Mouse (Mus musculus) layer of hippocampus, postnatal 10 days (tissue): ENCODE results near the gene Jazf1. TPM values are rescaled to one million over a fixed set of nuclear protein-coding genes. Genes with fewer than 3 reads are reported as not detected.
A peak's percentile ranks its signal among the peaks of the same experiment; 100 is the strongest.

Experiments
- DNase-seq, 2 experiments: peaks; one replicate each; pipeline ENCODE4 v3.0.0; 2021; ENCODE audit warnings: low spot score in 2 of 2
- total RNA-seq, 2 experiments: library from RNA; stranded (reverse); gene quantifications; 2 replicates each; pipeline ENCODE4 v1.2.3; 2021

The Jazf1 gene
- total RNA-seq, 2 experiments from 2014 or later: 69.5 to 82.2 TPM

DNA sequence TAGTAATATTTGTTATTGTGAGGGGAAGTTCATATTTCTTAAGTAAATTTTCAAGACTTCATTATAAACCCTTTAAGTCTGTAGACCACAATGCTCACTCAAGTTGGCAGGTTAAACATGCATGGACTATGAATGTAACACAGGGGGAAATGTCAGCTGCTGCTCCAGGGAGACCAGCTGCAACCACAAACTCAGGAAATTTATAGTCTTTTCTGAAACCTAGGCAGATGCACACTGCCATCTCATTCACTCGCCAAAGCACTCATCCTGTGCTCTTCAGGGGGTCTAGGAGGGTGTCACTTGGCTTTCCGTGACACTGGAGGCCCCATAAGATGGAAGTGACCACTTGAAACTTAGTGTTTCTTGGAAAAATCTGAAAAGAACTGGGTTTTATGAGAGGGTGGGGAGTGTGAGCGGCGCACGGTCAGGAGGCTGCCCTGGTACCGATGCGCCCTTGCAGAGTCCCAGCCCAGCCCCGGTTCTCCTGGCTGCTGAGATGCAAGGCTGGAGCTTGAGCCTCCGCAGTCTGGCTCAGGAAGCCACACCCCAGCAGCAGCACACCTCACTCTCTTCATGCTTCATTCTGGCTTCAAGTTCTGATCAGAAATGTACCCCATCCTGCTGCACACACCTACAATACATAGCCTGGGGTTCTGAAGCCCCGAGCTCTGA lies 251.1 kb downstream of the Jazf1 start:
- DNase-seq: no peak

DNA sequence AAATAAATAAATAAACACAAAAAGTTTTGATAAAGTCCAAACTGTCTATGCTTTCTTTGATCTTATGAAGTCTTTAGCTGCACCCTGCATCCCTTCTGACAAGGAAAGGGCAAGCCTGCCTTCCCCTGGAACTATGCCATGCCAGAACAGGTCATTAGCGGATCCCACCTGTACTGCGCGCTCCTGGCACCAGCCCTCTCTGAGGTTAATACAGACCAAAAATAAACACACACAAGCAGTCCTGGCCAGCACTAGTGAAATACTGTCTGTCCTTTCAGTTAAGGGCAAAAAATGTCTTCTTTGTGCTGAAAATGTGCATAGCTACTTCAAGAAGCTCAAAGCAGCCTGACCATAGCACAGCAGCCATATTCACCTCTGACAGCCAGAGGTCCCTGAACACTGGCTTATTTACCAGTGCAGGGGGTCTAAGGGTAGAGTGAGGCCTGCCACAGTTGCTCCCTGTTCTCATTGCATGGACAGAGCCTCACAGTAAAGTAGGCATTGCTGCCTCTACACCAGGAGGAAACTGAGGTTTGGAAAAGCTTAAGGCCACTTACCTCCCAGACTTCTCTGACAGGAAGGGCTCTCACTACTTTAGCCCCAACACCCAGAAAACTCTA lies 263.1 kb downstream of the Jazf1 start:
- DNase-seq: no peak

DNA sequence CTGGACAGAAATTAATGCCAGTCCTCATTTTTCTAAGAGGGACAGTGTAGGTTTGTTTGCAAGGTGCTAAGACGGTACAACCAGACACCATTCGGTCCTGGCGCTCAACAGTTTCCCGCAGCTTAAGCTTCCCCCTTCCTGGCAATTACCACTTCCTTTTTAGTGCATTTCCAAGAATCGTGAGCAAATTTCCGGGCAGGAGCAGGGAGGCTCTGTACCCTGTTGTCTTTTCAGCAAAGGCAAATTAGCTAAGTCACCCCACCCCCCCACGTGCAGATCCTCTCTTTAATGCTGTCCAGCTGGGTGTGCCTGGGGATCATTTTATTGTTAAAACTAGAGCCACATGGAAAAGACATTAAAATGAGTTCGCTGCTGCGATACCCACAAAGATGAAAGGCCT lies 266.2 kb downstream of the Jazf1 start:
- no peak for DNase-seq

DNA sequence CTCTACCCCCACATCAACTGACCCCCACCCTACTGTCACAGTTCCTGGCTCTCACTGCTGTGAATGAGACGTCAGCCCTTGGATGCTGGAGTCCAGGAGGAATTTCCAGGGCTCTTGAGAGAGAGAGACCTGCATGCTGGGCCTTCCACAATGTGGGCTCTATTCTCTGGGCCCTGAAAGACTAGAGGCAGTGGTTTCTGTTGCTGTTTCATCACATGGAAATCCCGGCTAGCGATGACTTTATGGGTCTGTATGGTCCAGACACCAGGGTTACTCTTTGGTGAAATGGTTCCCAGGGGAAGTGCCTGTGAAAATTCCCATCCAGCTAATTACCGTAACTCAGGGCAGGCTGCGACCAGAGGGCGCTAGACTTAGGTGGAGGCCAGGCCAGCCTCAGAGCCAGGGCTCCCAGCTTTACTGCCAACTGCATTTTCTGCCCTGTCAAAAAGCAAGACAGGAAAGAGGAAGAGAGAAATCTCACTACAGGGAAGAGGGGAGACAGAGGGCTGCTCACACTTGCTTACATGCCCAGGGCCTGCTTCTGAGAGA lies 271.1 kb downstream of the Jazf1 start:
- DNase-seq: peak; percentile 32 to 37

DNA sequence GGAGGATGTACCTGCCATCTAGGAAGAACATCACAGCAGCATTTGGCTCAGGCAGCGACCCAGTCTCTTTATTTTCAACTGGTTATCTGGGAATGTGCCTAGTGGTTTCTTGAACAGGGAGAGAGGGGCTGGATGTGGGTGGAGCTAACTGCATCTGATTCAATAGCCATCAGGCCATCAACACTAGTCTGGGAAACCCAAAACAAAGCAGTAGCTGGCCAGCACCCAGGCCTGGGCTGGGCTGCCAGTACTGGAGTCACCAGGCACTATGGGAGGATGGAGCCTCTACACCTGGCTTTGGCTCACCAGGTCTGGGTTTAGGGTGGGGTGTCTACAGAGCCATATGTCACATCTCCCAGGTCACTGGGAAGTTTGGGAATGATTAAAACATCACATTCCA lies 271.7 kb downstream of the Jazf1 start:
- peak in 1 of 2 experiments; percentile 28 for DNase-seq

DNA sequence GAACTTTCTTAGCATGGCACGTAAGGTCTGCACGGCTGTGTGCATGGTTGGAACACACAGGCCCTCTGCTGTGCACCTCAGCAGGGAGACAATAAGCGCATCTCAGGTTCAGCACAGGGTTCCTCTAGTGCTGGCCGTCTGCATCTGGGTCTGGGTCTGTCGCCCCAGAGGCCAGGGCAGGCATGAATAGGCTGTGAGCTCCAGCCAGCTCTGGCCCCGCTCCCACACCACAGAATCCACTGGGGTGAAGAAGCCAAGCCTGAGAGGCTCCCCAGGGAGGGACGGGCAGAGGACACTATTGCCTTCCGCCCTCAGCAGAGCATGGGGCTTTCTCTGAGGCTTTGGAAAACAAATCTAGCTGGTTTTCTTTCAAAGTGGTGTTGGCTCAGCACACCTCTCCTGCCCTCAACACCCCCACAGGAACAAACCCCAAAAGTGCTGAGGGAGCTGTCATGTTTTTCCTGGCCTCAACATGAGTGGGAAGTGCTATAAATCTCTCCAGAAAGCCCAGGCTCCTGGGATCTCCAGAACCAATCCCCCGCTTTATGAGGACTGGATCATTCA lies 272.3 kb downstream of the Jazf1 start:
- DNase-seq: peak in 1 of 2 experiments; percentile 43

DNA sequence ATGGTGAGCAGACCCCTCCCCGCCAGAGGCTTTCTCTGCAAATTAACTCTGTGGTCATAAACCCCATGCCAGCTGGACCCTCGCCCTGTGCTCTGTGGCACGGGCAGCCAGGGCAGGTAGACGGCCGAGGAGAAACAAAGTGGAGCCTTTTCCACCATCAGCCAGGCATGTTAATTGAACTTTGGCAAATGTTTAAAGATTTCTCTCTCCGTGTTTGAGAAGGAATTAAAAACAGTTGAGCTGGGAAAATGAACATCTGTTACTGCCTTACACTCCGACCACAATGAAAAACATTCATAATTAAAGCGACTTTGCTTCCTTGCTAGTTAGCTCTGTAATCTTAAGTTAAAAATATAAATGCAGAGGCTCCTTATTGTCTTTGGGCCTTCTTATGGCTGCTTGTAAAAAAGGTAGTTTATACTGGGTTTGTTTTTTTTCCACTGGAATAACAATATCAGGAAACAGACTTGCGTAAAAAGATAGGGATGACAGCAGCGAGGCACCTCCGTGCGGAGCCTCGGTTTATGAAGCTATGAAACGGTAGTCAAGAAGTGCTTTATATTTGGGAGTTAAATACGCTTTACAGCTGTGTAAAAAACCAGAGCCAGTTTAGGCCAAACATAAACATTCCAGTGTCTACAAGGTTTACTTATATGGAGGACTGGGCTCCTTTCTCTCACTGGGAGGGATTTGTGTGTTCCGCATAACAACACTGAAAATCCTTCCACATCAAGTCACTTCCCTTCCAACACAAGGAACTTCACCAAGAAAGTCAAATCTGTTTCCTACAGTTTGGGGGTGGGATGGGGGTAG lies 273.2 kb downstream of the Jazf1 start:
- peak in 1 of 2 experiments; percentile 49 for DNase-seq

DNA sequence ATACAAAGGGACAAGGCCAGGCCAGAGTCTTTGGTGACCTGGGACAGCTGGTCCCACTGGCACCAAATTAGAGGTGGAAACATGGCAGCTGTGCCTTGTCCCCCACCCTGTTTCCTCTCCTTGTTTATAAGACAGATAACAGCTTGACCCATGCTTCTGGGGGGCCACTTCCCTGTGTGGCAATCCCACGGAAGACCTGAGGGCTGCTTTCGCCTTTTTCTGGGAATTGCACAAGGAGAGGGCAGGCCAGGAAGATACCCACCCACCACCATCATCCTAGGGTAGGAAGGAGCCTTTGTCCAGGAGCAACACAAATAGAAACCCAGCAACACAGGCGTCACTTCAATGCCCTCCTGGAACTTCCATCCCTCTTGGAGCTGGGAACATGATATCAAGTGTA lies 276.0 kb downstream of the Jazf1 start:
- no peak for DNase-seq

DNA sequence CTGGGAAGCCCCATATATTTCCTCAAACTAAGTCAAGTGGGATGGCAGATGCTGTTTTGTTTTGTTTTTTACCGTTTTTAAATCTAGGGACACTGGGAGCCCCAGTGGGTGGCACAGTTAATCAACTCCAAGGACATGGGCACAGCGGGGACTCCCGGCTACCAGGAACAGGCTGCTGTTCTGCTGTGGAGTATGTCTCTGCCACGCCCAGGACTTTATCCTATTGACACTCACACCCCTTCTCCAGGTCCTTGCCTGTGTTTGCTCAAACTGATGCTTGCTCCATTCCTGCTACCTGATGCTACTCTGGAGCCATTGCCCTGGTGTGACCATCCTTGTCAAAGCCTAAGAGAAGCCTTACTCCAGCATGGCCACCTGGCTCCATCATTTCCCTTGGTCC lies 277.6 kb downstream of the Jazf1 start:
- DNase-seq: no peak

DNA sequence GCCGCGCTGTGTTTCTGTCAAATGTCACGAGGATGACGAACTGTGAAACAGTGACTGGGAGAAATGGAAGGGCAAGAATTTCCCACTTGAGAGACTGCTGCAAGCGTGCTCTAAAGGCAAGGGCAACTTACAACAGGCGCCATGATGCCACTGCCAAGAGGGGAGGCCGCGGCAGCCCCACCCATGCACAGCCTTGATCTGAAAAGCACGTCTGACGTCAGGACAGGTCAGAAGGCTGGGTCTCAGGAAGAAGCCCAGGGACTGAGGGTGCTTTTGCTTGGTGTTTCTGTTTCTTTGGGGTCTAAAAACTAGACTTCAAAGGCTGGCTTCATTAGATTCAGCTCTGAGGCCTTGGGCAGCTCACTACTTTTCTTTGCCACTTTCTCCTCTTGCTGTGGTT lies 278.1 kb downstream of the Jazf1 start:
- DNase-seq: no peak

DNA sequence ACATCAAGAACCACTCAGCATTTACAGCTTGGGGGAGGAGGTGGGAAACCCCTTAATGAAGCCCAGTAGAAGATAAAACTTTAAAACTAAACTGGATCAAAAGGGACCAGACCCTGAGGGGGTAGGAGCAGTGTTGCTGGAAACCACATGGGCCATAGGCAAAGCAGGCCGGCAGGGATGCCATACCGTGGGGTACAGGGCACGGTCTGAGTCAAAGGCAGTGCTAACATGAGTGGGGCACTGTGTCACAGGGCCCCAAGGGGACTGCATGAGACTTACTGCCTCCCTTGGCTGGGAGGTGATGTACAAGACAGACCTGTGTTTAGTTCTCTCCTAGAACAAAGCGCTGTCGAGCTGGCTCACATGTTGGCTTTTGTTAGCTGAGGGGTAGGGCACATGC lies 288.9 kb downstream of the Jazf1 start:
- no peak for DNase-seq

DNA sequence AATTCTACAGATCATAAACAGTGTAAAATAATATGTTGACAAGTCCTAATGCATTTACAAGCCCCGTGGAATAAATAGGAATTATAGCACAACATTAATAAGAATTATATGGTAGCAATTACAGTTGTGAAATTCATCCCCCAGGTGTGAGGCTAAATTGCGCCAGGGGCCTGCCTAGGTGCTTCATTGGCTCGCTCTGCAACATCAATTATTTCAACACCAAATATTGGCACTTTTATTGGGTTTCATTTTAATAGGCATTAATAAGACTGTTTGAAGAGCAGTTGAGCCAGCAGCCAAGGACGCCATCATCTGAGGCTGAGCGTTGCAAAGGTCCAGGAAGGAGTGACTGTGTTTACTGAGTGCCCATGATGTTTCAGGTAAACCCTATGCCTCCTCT lies 289.9 kb downstream of the Jazf1 start:
- no peak for DNase-seq

DNA sequence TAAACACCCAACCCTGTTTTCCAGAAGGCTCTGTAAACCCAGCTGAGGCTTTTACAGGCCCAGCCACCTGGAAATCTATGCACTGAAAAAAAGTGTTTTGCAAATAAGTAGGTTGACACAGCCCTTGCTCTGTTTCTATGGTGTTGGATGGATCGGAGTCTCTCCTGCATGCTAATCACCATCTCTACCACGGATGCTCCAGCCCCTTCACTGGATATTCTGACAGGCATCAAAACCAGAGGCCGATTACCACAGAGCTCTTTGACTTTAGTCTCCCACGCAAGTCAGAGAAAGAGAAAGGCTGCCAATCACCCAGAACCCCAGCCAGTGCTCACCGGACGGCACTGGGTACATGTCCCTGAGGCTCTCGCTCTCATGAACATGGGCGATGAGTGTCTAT lies 291.4 kb downstream of the Jazf1 start:
- no peak for DNase-seq

DNA sequence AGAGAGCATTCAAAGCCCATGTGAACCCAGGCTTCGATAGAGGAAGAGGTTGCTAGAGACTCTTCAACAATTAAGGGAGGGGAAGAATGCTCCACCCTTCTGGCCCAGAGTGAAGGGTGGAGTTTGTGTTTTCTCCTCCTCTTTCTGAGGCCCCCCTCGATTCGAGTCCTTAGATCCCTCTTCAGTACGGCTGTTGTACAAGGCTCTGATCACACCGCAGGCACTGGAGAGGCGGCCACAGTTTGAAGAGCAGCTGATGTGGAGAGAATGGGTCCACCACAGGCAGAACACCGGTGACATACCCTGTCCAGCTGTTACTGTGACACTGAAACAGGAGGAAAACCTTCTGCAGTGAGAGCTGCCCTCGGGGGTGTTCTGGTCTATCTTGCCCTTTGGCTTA lies 292.5 kb downstream of the Jazf1 start:
- no peak for DNase-seq

DNA sequence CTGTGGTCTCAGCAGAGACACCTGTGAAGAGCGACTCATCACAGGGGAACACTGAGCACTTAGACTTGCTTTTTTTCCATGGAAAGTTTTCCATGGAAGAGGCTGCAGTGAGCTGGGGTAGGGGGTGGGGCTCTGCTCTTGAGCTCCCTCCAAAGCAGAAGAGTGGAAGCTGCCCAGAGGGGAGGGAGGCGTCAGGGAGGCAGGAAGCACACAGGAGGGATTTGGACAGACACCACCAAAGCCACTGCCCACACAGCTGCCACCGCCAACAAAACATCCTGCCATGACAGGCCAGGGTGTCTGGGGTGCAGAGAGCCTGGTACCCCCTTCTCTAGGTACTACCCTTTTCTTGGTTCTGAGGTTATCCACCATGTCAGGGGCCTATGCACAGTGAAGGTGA lies 293.1 kb downstream of the Jazf1 start:
- no peak for DNase-seq

DNA sequence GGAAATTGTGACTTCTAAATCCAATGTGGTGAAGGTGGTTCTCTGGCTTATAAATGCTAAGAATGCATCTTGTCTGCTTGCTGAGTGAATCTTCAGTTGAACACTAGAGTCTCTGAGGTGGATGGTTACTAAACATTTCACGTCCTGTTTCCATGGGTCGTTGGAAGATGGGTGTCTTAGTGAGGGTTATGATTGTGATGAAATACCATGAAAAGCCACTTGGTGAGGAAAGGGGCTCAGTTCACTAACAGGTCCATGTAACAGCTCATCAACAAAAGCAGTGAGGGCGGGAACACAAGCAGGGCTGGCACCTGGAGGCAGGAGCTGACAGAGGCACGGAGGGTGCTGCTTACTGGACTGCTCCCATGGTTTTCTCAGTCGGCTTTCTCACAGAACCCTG lies 295.3 kb downstream of the Jazf1 start:
- DNase-seq: no peak

DNA sequence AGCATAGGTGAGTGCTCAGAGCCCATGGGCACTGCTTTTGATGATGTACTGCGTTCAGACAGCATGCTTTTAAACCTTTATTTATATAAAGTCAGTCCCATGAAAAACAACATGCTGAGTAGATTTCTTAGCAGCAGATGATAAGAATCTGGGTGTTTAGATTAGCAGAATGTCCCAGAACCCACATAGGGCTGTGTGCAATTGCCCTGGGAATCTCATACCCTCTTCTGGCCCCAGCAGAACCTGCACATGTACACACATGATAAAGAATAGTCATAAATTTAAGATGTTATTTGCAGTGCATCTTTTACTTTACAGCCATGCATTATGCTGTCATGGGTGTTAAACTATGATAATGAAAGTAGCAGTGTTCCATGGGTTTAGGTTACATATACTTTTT lies 297.6 kb downstream of the Jazf1 start:
- no peak for DNase-seq

DNA sequence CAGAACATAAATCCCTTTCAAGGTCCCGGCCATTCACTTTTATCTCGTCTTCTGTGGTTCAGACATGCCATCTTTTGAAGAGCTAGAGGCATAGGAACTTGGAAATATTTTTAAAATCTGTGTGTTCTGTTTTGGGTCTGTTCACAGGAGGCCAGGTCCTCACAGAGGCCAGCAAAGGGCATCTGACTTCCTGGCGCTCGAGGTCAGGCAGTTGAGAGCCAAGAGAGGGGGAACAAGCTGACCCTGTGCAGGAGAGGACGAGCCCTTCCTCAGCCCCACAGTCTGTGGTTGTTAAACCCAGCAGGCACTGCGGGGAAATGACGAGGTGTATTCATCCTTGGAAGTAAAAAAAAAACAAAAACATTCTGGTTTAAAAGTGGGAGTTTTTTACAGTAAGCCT lies 303.2 kb downstream of the Jazf1 start:
- DNase-seq: no peak

DNA sequence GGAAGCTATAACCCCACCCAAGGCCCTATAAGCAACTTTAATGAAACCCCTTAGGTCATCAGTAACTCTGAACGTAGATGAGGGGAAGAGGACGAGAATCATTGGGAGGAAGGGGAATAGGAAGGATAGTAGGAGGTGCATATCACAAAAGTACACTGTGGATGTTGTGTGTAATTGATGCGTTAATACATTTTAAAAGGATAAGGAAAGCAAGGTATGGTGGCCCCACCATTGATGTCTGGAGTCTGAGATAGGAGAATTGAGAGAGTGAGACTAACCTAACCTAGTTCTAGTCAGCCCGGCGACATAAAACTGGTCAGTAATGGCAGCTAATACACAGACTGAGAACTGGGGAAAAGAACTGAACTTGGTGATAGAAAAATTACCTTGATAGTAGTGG lies 315.6 kb downstream of the Jazf1 start:
- no peak for DNase-seq

DNA sequence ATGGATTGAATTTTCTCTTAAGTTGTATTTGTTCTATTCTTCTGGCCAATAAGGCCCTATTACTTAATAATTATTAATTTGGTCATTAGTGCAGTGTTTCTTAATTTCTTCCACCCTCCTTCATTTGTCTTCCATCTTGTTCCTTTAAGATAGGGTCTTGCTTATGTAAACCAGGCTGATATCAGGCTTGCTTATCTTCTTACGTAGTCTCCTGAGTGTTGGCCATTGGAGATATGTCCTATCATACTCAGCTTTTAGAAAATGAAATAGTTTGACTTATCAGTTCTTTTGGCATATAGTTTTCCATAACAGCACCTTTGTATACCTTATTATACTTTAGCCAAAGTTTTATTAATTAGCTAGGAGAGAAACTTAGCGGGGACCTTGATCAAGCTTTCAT lies 333.8 kb downstream of the Jazf1 start:
- DNase-seq: no peak

DNA sequence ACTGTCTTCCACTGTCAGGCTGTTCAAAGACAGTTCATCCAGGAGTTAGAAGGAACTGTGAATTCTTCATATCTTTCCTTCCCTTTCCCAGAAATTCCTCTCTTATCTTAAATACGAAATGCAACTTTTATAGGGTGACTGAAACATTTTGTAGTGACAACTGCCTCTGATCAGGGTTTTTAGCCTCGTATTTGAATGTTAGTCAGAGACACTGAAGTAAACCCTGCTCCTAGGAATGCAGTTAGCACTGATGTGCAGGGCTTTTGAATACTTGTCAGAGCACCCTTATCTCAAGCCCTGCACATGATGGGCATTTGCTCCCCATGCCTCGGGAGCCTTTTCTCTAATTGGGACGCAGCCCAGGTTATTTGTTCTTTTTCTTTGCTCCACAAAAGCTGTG lies 338.1 kb downstream of the Jazf1 start:
- no peak for DNase-seq
